Mouse (Mus musculus) heart, postnatal 0 days (tissue): Measurements from ENCODE around the gene Cdh13. TPM values are rescaled to one million over a fixed set of nuclear protein-coding genes. Genes with fewer than 3 reads are reported as not detected.

ENCODE experiments used
- ATAC-seq: fragments of 200-750 bp; cut with Nextera tagmentation; 2 replicates; pipeline ENCODE4 v1.8.0; 2017; ENCODE audit warnings: low read depth, moderate number of reproducible peaks, moderate library complexity; ENCODE audit not compliant: insufficient read depth
- DNase-seq: peaks from one replicate; pipeline ENCODE4 v3.0.0-alpha.2; 2016; ENCODE audit warnings: low spot score
- H3K27ac ChIP-seq: fragments of 300-500 bp; sonication (generic); 2 replicates; pipeline ENCODE4 v1.5.1; 2014; ENCODE audit warnings: low read depth, mild to moderate bottlenecking
- H3K27me3 ChIP-seq: fragments of 300-500 bp; sonication (generic); 2 replicates; pipeline ENCODE4 v1.6.1; 2014; ENCODE audit warnings: low read length, mixed read lengths; ENCODE audit not compliant: control insufficient read depth, insufficient read depth
- H3K36me3 ChIP-seq: fragments of 300-500 bp; sonication (generic); replicated peaks from 2 replicates; pipeline ENCODE4 v1.6.1; 2014; ENCODE audit warnings: low read length, mixed read lengths; ENCODE audit not compliant: control insufficient read depth, insufficient read depth
- H3K4me1 ChIP-seq: fragments of 300-500 bp; sonication (generic); 2 replicates; pipeline ENCODE4 v1.6.1; 2014; ENCODE audit warnings: antibody characterized with exemption; ENCODE audit not compliant: control insufficient read depth, insufficient read depth
- H3K4me2 ChIP-seq: fragments of 300-500 bp; sonication (generic); 2 replicates; pipeline ENCODE4 v1.6.1; 2014; ENCODE audit warnings: low read depth, mild to moderate bottlenecking, low read length, moderate library complexity
- H3K4me3 ChIP-seq: fragments of 300-500 bp; sonication (generic); 2 replicates; pipeline ENCODE4 v1.5.1; 2014; ENCODE audit warnings: low read depth, low read length
- H3K9ac ChIP-seq: fragments of 300-500 bp; sonication (generic); replicated peaks from 2 replicates; pipeline ENCODE4 v1.6.1; 2014; ENCODE audit warnings: low read depth, low read length, mixed read lengths
- H3K9me3 ChIP-seq: fragments of 300-500 bp; sonication (generic); replicated peaks from 2 replicates; pipeline ENCODE4 v1.6.1; 2016; ENCODE audit warnings: low read length; ENCODE audit not compliant: control insufficient read depth
- CTCF ChIP-seq: IDR thresholded peaks from 2 replicates; pipeline ENCODE4 v1.5.1; 2016; ENCODE audit warnings: antibody characterized with exemption, control low read depth, low read depth
- EP300 ChIP-seq: IDR thresholded peaks from 2 replicates; pipeline ENCODE4 v1.6.1; 2016; ENCODE audit warnings: antibody characterized with exemption, low read depth
- WGBS: fragments of 180-500 bp; shearing (Covaris S2); extraction: QIAGEN DNeasy Blood & Tissue Kit; methylation state at CpG from one replicate; pipeline ENCODE4 v1.1.7; 2014; 5-methylcytosine and 5-hydroxymethylcytosine counted together
- polyA plus RNA-seq: library from polyadenylated mRNA; unstranded; fragments of >200 nt; fragmentation: Nextera tagmentation; extraction: Ambion mirVana; gene quantifications from 2 replicates; pipeline ENCODE4 v1.2.1, GENCODE M21; 2015
- total RNA-seq: library from RNA; depleted of rRNA; stranded (reverse); fragments of >200 nt; gene quantifications from 2 replicates; pipeline ENCODE4 v1.2.3, GENCODE M21; 2014; ENCODE audit warnings: low replicate concordance

The Cdh13 gene
- total and polyA plus RNA-seq, 2 experiments from 2014 or later: 109 to 136 TPM

GRCm38 (mm10) chr8:118288259-118288952, 4.9 kb downstream of the Cdh13 start:
- Histone ChIP-seq H3K9me3 (no peaks in the 10 kb centered on the region), H3K4me1 (peaks cover 67% of the 10 kb centered on the region), H3K36me3 (no peaks in the 10 kb centered on the region), H3K9ac (no peak overlapping the region), H3K27ac (peak overlapping the region; percentile 98), H3K27me3 (no peaks in the 10 kb centered on the region), H3K4me2 (no peak overlapping the region), H3K4me3 (no peak overlapping the region)
- TF ChIP-seq CTCF: peak; percentile 29
- no peak for TF ChIP-seq EP300
- DNase-seq: no peak
- 63% methylated on average over 8 of the region's 8 CpGs for WGBS
- ATAC-seq: no peak

- DNase-seq (no peak), ATAC-seq (no peak)
- 58% methylated on average over 4 of the region's 4 CpGs for WGBS
- Histone ChIP-seq H3K4me3 (no peak overlapping the region), H3K9me3 (no peaks in the 10 kb centered on the region), H3K36me3 (no peaks in the 10 kb centered on the region), H3K27me3 (no peaks in the 10 kb centered on the region), H3K4me2 (no peak overlapping the region), H3K9ac (no peak overlapping the region), H3K4me1 (peaks cover 67% of the 10 kb centered on the region), H3K27ac (peak overlapping the region; percentile 94)
- TF ChIP-seq EP300 (no peak), CTCF (no peak)
These were observed 5.6 kb downstream of the Cdh13 start for GRCm38 (mm10) chr8:118289091-118289490.

GRCm38 (mm10) chr8:118289525-118289924, 6.0 kb downstream of the Cdh13 start:
- Histone ChIP-seq H3K9ac (no peak overlapping the region), H3K4me2 (0 out of 2 replicates have a peak overlapping the region, but pooled peaks have one; percentile 37), H3K27me3 (no peaks in the 10 kb centered on the region), H3K9me3 (no peaks in the 10 kb centered on the region), H3K4me1 (peaks cover 67% of the 10 kb centered on the region), H3K27ac (peak overlapping the region; percentile 94), H3K36me3 (no peaks in the 10 kb centered on the region), H3K4me3 (no peak overlapping the region)
- ATAC-seq: no peak
- 58% methylated on average over 7 of the region's 7 CpGs for WGBS
- TF ChIP-seq EP300 (no peak), CTCF (0 out of 2 replicates have a peak, but pooled peaks have one; percentile 17)
- DNase-seq: no peak

- peak overlapping the region; percentile 94 for H3K27ac ChIP-seq
- H3K36me3 ChIP-seq: no peaks in the 10 kb centered on the region
- peaks cover 64% of the 10 kb centered on the region for H3K4me1 ChIP-seq
- no peaks in the 10 kb centered on the region for H3K9me3 ChIP-seq
- H3K27me3 ChIP-seq: no peaks in the 10 kb centered on the region
- peak overlapping the region; percentile 37 for H3K4me2 ChIP-seq
- whole genome bisulfite sequencing: 25% methylated on average over 6 of the region's 6 CpGs
- DNase-seq (peak; percentile 86), ATAC-seq (peak; percentile 68)
- TF ChIP-seq CTCF (no peak), EP300 (no peak)
- H3K4me3 ChIP-seq: no peak overlapping the region
- no peak overlapping the region for H3K9ac ChIP-seq
These were observed 6.7 kb downstream of the Cdh13 start for GRCm38 (mm10) chr8:118290266-118290665.

- no peak overlapping the region for H3K9ac ChIP-seq
- H3K36me3 ChIP-seq: no peaks in the 10 kb centered on the region
- peaks cover 4% of the 10 kb centered on the region; the same call in 1 of the 2 replicates for H3K4me1 ChIP-seq
- ATAC-seq: no peak
- no peak for DNase-seq
- H3K27ac ChIP-seq: no peak overlapping the region
- TF ChIP-seq EP300 (no peak), CTCF (no peak)
- no peak overlapping the region for H3K4me3 ChIP-seq
- no peak overlapping the region for H3K4me2 ChIP-seq
- WGBS: 74% methylated on average over 5 of the region's 5 CpGs
- H3K9me3 ChIP-seq: no peaks in the 10 kb centered on the region
- H3K27me3 ChIP-seq: no peaks in the 10 kb centered on the region
These were observed 12.9 kb downstream of the Cdh13 start for GRCm38 (mm10) chr8:118296477-118296876.

GRCm38 (mm10) chr8:118306957-118307356, 23.4 kb downstream of the Cdh13 start:
- TF ChIP-seq EP300: no peak
- no peak for TF ChIP-seq CTCF
- Histone ChIP-seq H3K4me2 (no peak overlapping the region), H3K27ac (no peak overlapping the region), H3K9ac (no peak overlapping the region), H3K4me1 (no peaks in the 10 kb centered on the region), H3K36me3 (no peaks in the 10 kb centered on the region), H3K27me3 (no peaks in the 10 kb centered on the region), H3K4me3 (no peak overlapping the region), H3K9me3 (no peaks in the 10 kb centered on the region)
- no peak for DNase-seq
- no peak for ATAC-seq
- WGBS: 59% methylated on average over 10 of the region's 10 CpGs
